Mouse (Mus musculus) kidney, postnatal 0 days (tissue): ENCODE results near the gene Efhd2. TPM values are rescaled to one million over a fixed set of nuclear protein-coding genes. Genes with fewer than 3 reads are reported as not detected.

Experiments used
- ATAC-seq: fragments of 200-750 bp; cut with Nextera tagmentation; replicated peaks from 2 replicates; pipeline ENCODE4 v1.8.0; 2017; ENCODE audit warnings: low read depth, moderate number of reproducible peaks, moderate TSS enrichment, moderate library complexity; ENCODE audit not compliant: low FRiP score
- DNase-seq: peaks from one replicate; pipeline ENCODE4 v3.0.0-alpha.2; 2016; ENCODE audit warnings: low spot score
- H3K27ac ChIP-seq: fragments of 300-500 bp; sonication (generic); 2 replicates; pipeline ENCODE4 v1.5.1; 2014; ENCODE audit warnings: mild to moderate bottlenecking
- H3K27me3 ChIP-seq: fragments of 300-500 bp; sonication (generic); 2 replicates; pipeline ENCODE4 v1.6.1; 2014; ENCODE audit warnings: low read length, mixed read lengths; ENCODE audit not compliant: insufficient read depth
- H3K36me3 ChIP-seq: fragments of 300-500 bp; sonication (generic); 2 replicates; pipeline ENCODE4 v1.6.1; 2014; ENCODE audit warnings: low read length, mixed read lengths; ENCODE audit not compliant: insufficient read depth
- H3K4me1 ChIP-seq: fragments of 300-500 bp; sonication (generic); replicated peaks from 2 replicates; pipeline ENCODE4 v1.6.1; 2014; ENCODE audit warnings: antibody characterized with exemption, low read length, mixed read lengths; ENCODE audit not compliant: insufficient read depth
- H3K4me2 ChIP-seq: fragments of 300-500 bp; sonication (generic); 2 replicates; pipeline ENCODE4 v1.6.1; 2014; ENCODE audit warnings: mild to moderate bottlenecking, low read length, moderate library complexity, mixed read lengths
- H3K4me3 ChIP-seq: fragments of 300-500 bp; sonication (generic); replicated peaks from 2 replicates; pipeline ENCODE4 v1.5.1; 2014; ENCODE audit warnings: low read depth, low read length
- H3K9ac ChIP-seq: fragments of 300-500 bp; sonication (generic); 2 replicates; pipeline ENCODE4 v1.6.1; 2014; ENCODE audit warnings: low read depth, low read length
- H3K9me3 ChIP-seq: fragments of 300-500 bp; sonication (generic); replicated peaks from 2 replicates; pipeline ENCODE4 v1.6.1; 2016; ENCODE audit warnings: low read length, inconsistent platforms, mixed read lengths
- CTCF ChIP-seq: IDR thresholded peaks from 2 replicates; pipeline ENCODE4 v1.5.1; 2016; ENCODE audit warnings: antibody characterized with exemption, low read depth, mild to moderate bottlenecking, moderate library complexity
- WGBS: fragments of 180-500 bp; shearing (Covaris S2); extraction: QIAGEN DNeasy Blood & Tissue Kit; methylation state at CpG from one replicate; pipeline ENCODE4 v1.1.7; 2014; 5-methylcytosine and 5-hydroxymethylcytosine counted together
- polyA plus RNA-seq: library from polyadenylated mRNA; unstranded; fragments of >200 nt; fragmentation: Nextera tagmentation; extraction: Ambion mirVana; gene quantifications from 2 replicates; pipeline ENCODE4 v1.2.1, GENCODE M21; 2015

Efhd2 gene
- polyA plus RNA-seq, 1 experiment from 2014 or later = 51.3 TPM

DNA sequence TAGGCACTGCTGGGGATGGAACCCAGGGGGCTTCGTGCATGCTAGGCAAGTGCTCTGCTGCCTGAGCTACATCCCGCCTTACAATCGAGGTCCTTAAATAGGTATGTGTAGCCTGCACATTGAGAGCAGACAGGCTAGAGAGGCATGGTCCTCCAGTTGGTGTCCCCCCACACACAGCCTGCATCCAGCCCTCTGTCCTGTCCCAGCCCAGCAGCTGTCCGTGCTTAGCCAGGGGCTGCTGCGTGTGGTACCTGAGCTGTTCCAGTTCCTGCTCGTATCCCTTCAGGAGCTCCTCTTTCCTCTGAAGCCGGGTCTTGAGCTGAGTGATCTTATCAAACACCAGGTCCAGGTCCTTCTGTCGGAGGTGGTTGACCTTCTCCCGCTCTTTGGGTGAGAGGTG lies 30.0 kb upstream of the Efhd2 start:
- no peaks in the 10 kb centered on the region for H3K36me3 ChIP-seq
- WGBS = 71% methylated on average over 9 of the region's 9 CpGs
- H3K27ac ChIP-seq = no peak overlapping the region
- TF ChIP-seq CTCF = no peak
- H3K9ac ChIP-seq = no peak overlapping the region
- no peaks in the 10 kb centered on the region for H3K27me3 ChIP-seq
- no peaks in the 10 kb centered on the region for H3K4me1 ChIP-seq
- no peak for DNase-seq
- H3K9me3 ChIP-seq = no peaks in the 10 kb centered on the region
- ATAC-seq = no peak
- H3K4me3 ChIP-seq = no peak overlapping the region
- no peak overlapping the region for H3K4me2 ChIP-seq

DNA sequence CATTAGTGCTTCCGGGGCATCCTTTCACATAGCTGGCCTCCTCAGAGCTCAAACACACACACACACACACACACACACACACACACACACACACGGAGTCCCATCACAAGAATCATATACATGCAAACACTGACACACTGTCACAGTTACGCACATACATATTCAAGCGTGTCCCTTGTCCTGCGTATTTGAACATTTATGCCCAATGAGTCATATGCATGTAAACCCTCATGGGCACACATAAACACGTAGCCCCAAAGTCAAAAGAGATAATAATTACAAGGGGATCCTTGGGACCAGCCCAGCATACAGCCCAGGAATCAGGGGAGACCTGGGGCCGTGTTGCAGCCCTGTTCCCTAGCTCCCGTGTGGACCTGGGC lies 27.7 kb upstream of the Efhd2 start:
- DNase-seq = no peak

DNA sequence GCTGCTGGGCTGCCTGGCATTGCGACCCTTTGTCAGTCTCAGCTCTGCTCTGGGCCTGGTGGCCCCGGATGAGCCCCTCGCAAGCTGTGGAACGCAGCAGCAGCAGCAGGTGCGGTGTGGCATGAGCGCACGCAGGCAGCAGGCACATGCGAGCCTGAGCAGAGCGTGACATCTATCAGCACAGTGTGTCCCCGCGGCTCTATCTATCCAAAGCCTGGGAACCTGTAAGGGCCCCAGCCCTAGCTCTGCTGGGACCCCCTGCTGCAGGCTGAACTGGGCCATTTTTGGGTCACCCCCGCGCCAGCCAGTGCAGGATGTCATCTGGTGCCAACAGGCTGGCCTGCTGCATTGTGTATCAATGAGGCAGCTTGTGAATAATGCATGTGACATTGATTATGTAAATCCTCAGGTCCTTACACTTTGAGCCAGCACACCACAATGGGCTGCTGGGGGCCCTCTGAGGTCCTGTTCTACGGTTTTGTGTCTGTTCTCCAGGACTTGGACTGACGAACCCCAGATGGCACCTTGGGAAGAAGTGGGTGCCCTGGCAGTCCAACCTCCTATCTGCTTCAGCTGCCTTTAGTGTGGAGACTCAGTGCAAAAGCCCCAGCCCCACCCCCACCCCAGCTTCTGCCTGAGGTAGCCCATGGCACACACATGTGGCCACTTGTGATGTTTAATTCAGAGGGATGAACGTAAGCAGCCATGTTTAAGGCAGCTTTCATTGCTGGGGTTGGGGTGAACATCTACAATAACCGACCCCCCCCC lies 27.2 kb upstream of the Efhd2 start:
- no peak for ATAC-seq
- no peak for TF ChIP-seq CTCF

More for the DNA sequence above, 27.7 kb upstream of the Efhd2 start:
- Histone ChIP-seq H3K27ac (no peak overlapping the region), H3K36me3 (no peaks in the 10 kb centered on the region), H3K4me3 (no peak overlapping the region), H3K27me3 (no peaks in the 10 kb centered on the region), H3K9me3 (no peaks in the 10 kb centered on the region), H3K4me1 (no peaks in the 10 kb centered on the region), H3K9ac (no peak overlapping the region), H3K4me2 (no peak overlapping the region)
- TF ChIP-seq CTCF = no peak
- ATAC-seq = no peak
- whole genome bisulfite sequencing = 87% methylated on average over 8 of the region's 8 CpGs

DNA sequence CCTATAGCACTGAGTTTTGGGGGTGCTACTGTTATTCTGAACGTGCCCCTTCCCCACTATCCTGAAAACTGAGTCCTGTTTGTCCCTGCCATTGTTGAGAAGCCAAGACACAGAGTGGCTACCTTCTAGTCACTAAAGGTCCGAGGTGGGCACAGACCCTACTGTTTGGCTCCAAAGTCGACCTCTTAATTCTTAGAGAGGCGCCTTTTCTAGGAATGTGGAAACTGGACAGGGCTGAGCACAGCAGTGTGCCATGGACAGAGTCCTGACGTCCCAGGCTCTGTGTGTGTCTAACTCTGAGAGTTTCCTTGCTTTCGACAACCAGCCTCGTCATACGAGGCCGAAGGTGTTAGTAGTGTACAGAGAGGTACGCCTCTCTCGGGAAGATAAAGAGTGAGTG lies 25.7 kb upstream of the Efhd2 start:
- no peak for ATAC-seq
- Histone ChIP-seq H3K27ac (no peak overlapping the region), H3K4me2 (no peak overlapping the region), H3K27me3 (no peaks in the 10 kb centered on the region), H3K4me1 (no peaks in the 10 kb centered on the region), H3K9me3 (no peaks in the 10 kb centered on the region), H3K9ac (no peak overlapping the region), H3K4me3 (no peak overlapping the region), H3K36me3 (no peaks in the 10 kb centered on the region)
- no peak for DNase-seq
- TF ChIP-seq CTCF = no peak
- 73% methylated on average over 11 of the region's 11 CpGs for WGBS

More for the DNA sequence above, 27.2 kb upstream of the Efhd2 start:
- Histone ChIP-seq H3K4me2 (no peak overlapping the region), H3K4me3 (no peak overlapping the region), H3K4me1 (no peaks in the 10 kb centered on the region), H3K36me3 (no peaks in the 10 kb centered on the region), H3K27ac (no peak overlapping the region), H3K27me3 (no peaks in the 10 kb centered on the region), H3K9me3 (no peaks in the 10 kb centered on the region), H3K9ac (no peak overlapping the region)
- 70% methylated on average over 17 of the region's 17 CpGs for WGBS
- DNase-seq = no peak

DNA sequence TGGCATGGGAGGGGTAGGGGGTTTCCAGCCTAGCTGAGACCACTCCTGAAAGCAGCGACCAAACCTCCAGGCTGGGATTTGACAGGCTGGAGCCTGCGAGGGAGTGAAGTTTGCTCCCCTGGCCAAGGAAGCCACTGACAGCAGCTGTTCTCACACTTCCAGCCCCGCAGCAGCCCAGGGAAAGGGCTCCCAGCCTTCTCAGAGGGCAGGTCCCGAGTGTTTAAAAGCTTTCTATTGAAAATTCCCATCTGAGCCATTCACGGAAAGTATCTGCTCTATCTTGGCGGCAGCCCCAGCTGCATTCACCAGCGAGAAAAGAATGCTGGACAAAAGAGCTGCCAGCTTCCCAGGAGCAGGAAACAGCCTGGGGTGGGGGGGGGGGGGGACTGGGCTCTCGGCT lies 25.2 kb upstream of the Efhd2 start:
- Histone ChIP-seq H3K4me3 (no peak overlapping the region), H3K9me3 (no peaks in the 10 kb centered on the region), H3K4me2 (no peak overlapping the region), H3K4me1 (no peaks in the 10 kb centered on the region), H3K27me3 (no peaks in the 10 kb centered on the region), H3K27ac (no peak overlapping the region), H3K36me3 (no peaks in the 10 kb centered on the region), H3K9ac (no peak overlapping the region)
- WGBS = 23% methylated on average over 8 of the region's 8 CpGs
- TF ChIP-seq CTCF = no peak
- ATAC-seq (no peak), DNase-seq (peak; percentile 76)

DNA sequence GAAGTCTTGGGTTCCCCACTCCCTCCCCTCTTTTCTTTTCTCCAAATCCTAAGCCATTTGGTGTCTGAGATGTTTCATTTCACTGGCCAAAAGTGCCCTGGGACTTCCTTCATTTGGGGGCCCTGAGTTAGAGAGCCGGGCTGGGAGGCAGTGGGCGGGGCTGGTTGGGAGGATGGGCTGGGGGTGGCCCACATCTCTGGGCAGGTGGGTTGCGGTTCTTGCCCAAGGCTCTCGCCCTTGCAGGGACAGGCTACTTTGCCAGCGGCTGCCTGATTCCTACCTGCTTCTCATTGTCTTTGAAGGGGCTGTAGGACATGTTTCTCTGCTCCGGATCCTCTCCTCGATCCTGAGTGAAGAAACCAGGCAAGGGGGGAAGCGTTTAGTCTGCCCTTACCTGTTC lies 24.2 kb upstream of the Efhd2 start:
- ATAC-seq = no peak
- no peak overlapping the region for H3K27ac ChIP-seq
- 87% methylated on average over 8 of the region's 8 CpGs for WGBS
- no peaks in the 10 kb centered on the region for H3K9me3 ChIP-seq
- H3K9ac ChIP-seq = no peak overlapping the region
- H3K4me2 ChIP-seq = no peak overlapping the region
- DNase-seq = no peak
- no peak for TF ChIP-seq CTCF
- no peaks in the 10 kb centered on the region for H3K4me1 ChIP-seq
- H3K27me3 ChIP-seq = no peaks in the 10 kb centered on the region
- H3K36me3 ChIP-seq = no peaks in the 10 kb centered on the region
- no peak overlapping the region for H3K4me3 ChIP-seq

DNA sequence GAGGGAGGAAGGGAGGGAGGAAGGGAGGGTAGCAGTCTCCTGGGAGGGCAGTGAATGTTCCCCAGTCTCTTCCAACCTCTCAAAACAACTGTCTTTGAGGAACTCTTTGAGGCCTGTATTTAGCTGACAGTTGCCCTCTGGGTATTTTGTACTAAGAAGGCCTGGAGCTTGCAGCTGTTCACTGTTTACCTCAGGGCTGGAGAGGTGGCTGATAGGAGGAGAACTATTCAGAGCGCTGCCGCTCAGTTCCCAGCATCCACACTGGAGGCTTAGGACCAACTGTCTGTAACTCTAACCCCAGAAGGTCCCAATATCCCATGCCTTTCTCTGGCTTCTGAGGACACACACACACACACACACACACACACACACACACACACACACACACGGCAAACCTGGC lies 23.1 kb upstream of the Efhd2 start:
- H3K27ac ChIP-seq = no peak overlapping the region
- H3K4me1 ChIP-seq = no peaks in the 10 kb centered on the region
- H3K9ac ChIP-seq = no peak overlapping the region
- DNase-seq (no peak), ATAC-seq (no peak)
- no peaks in the 10 kb centered on the region for H3K9me3 ChIP-seq
- no peak overlapping the region for H3K4me3 ChIP-seq
- 72% methylated on average over 3 of the region's 3 CpGs for WGBS
- H3K36me3 ChIP-seq = no peaks in the 10 kb centered on the region
- H3K4me2 ChIP-seq = no peak overlapping the region
- TF ChIP-seq CTCF = no peak
- no peaks in the 10 kb centered on the region for H3K27me3 ChIP-seq
